Mouse (Mus musculus) embryonic facial prominence, embryonic 13.5 days (tissue): ENCODE results near the gene Palld. TPM values are rescaled to one million over a fixed set of nuclear protein-coding genes. Genes with fewer than 3 reads are reported as not detected.
A peak's percentile ranks its signal among the peaks of the same experiment; 100 is the strongest.

Experiments
- ATAC-seq: fragments of 200-750 bp; cut with Nextera tagmentation; 2 replicates; pipeline ENCODE4 v1.8.0; 2017; ENCODE audit warnings: low read depth; ENCODE audit not compliant: insufficient number of reproducible peaks, insufficient read depth, low FRiP score, low TSS enrichment
- H3K27ac ChIP-seq: fragments of 300-500 bp; sonication (generic); 2 replicates; pipeline ENCODE4 v1.5.1; 2015; ENCODE audit warnings: moderate library complexity, mild to moderate bottlenecking, inconsistent platforms
- H3K27me3 ChIP-seq: fragments of 300-500 bp; sonication (generic); 2 replicates; pipeline ENCODE4 v1.6.1; 2015; ENCODE audit warnings: mild to moderate bottlenecking, inconsistent platforms
- H3K36me3 ChIP-seq: fragments of 300-500 bp; sonication (generic); 2 replicates; pipeline ENCODE4 v1.6.1; 2015; ENCODE audit warnings: mild to moderate bottlenecking, inconsistent platforms
- H3K4me1 ChIP-seq: fragments of 300-500 bp; sonication (generic); 2 replicates; pipeline ENCODE4 v1.6.1; 2015; ENCODE audit warnings: inconsistent platforms
- H3K4me2 ChIP-seq: fragments of 300-500 bp; sonication (generic); 2 replicates; pipeline ENCODE4 v1.6.1; 2015; ENCODE audit warnings: moderate library complexity, mild to moderate bottlenecking, inconsistent platforms
- H3K4me3 ChIP-seq: fragments of 300-500 bp; sonication (generic); 2 replicates; pipeline ENCODE4 v1.5.1; 2015; ENCODE audit warnings: mild to moderate bottlenecking, inconsistent platforms
- H3K9ac ChIP-seq: fragments of 300-500 bp; sonication (generic); 2 replicates; pipeline ENCODE4 v1.6.1; 2015; ENCODE audit warnings: mild to moderate bottlenecking, inconsistent platforms
- H3K9me3 ChIP-seq: fragments of 300-500 bp; sonication (generic); 2 replicates; pipeline ENCODE4 v1.6.1; 2016; ENCODE audit warnings: inconsistent platforms
- whole genome bisulfite sequencing: fragments of 180-500 bp; shearing (Covaris S2); methylation state at CpG from one replicate; pipeline ENCODE4 v1.1.7; 2015; ENCODE audit warnings: mixed read lengths; 5-methylcytosine and 5-hydroxymethylcytosine counted together
- polyA plus RNA-seq: library from polyadenylated mRNA; unstranded; fragments of >200 nt; fragmentation: Nextera tagmentation; extraction: Ambion mirVana; gene quantifications from 2 replicates; pipeline ENCODE4 v1.2.1, GENCODE M21; 2015

Gene Palld
- 145 and 146 TPM in 2 replicates for polyA plus RNA-seq

DNA sequence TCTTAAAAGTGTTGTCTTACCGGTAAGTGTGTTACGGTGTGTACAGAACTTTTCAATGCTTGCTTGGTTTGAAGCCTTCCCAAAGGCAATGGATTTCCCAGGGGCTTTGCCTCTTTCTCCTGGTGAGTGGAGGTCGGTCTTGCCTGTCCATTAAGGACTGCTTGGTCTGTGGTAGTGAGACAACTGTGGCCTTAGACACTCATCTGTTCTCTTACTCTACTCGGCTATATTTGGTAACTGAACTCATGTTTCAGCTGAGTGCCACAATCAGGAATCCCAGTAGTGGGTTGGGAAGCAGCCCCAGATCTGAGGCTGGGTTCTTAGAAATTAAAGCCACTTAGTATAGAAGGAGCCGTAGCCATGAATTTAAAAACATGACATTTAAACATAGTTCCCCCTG is at the start of gene Palld:
Gene Palld, minus strand, starts transcription at position 170 of the 400 bp plus-strand sequence.
- H3K9ac ChIP-seq: no peak within 1 kb of the TSS
- WGBS: 75% methylated on average over 5 of the region's 5 CpGs
- no peaks in the 10 kb centered on the region for H3K9me3 ChIP-seq
- no peaks in the 10 kb centered on the region for H3K27me3 ChIP-seq
- H3K27ac ChIP-seq: no peak within 1 kb of the TSS
- no peaks in the 10 kb centered on the region for H3K36me3 ChIP-seq
- H3K4me1 ChIP-seq: no peaks in the 10 kb centered on the region
- H3K4me2 ChIP-seq: no peak within 1 kb of the TSS
- H3K4me3 ChIP-seq: no peak within 1 kb of the TSS
- no peak for ATAC-seq

DNA sequence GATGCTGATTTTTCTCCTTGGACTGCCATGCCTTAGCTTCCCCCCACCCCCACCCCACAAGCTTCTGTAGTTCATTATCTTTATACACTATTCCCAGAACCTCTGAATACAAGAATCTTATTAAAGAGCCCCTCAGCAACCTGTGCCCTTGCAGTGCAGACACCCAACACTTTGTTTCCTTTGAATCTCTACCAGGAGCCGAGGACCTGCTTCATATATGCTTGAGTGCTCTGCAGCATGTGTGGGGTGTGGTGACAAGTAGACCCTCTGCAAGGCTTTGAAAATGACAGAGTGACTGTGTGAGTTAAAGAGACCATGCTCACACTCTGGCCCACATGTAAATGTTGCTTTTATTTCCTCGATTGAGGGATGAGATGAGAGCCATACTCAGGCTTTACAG is 35.1 kb upstream of the Palld start:
- no peak overlapping the region for H3K9ac ChIP-seq
- no peaks in the 10 kb centered on the region for H3K9me3 ChIP-seq
- H3K27ac ChIP-seq: no peak overlapping the region
- H3K4me2 ChIP-seq: no peak overlapping the region
- H3K4me3 ChIP-seq: no peak overlapping the region
- no peaks in the 10 kb centered on the region for H3K27me3 ChIP-seq
- no peaks in the 10 kb centered on the region for H3K4me1 ChIP-seq
- WGBS: 71% methylated on average over 2 of the region's 2 CpGs
- ATAC-seq: no peak
- no peaks in the 10 kb centered on the region for H3K36me3 ChIP-seq

DNA sequence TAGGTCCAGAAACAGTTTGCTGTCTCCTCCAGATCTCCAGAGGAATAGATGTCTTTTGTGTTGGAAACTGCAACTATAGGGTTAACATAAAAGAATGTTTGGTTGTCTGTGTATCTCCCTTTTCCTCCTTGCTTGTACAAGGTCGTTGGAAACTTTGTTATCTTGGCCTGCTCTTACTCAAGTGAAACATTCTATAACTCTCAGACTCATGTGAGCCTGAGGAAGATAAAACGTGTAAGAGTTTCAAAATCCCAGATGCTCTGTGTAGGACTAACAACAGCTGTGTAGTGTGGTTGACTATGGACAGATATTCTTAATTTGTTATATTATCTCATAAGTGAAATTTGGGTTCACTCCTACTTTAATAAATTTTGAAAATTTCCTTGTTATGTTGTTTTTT is 30.8 kb upstream of the Palld start:
- Histone ChIP-seq H3K36me3 (no peaks in the 10 kb centered on the region), H3K9me3 (no peaks in the 10 kb centered on the region), H3K9ac (no peak overlapping the region), H3K4me1 (no peaks in the 10 kb centered on the region), H3K4me2 (no peak overlapping the region), H3K27ac (no peak overlapping the region), H3K27me3 (no peaks in the 10 kb centered on the region), H3K4me3 (no peak overlapping the region)
- ATAC-seq: no peak
- 21% methylated on average over 2 of the region's 2 CpGs for WGBS

DNA sequence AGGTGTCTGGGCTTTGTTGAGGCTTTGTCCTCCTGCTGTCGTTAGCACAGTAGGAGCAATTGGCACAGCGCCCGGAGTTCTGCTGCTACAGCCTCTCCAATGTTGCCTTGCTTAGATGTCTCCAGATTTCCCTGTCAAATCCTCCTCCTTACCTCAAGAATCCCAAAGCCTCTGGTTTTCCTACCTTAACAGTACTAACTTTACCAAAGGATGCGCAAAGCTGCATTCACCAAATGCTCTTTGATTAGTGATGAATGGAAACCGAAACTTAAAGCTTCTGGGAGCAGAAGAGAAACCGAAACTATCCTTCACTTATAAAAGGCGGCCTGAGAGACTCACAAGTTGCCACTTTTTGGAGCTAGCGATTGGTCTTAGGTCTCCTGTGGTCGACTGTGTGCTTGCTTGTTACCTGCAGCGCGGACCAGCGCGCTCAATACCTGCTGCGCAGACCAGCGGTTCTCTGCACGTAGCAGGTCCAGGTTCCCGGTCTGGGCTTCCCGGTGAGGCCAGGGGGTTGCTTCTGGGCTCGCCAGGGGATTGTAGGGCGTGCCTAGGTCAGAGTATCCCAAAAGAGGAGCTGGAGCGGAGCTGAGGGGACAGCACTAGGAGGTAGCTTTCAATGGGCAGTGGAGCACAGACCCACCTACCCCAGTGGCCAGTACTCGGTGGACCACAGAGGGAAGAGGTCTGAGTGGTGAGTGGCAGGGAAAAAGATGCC is 25.4 kb upstream of the Palld start, which contains the start of gene Ddx60:
Gene Ddx60, plus strand, starts transcription at position 311 of the 718 bp plus-strand sequence.
- 0 out of 2 replicates have a peak, but pooled peaks have one; percentile 15 for ATAC-seq
- no peaks in the 10 kb centered on the region for H3K27me3 ChIP-seq

DNA sequence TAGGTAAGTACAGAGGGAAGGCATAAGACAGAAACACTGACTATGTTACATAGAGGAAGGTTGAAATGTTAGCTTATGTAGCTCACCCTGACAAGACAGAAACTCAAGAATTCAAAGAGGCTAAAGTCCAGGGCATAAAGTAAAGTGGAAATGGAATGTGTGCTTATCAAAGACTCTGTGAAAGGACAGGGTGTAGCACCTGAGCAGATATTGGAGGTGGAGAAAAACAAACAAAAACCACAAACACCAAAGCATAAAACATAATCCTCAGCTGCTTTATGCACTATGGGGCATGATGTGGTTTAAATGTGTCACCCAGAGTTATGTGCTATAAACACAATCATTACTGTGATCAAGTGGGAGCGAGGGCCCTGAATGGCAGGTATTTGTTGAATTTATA is 22.0 kb upstream of the Palld start:
- Histone ChIP-seq H3K9me3 (no peaks in the 10 kb centered on the region), H3K4me3 (no peak overlapping the region), H3K4me1 (no peaks in the 10 kb centered on the region), H3K4me2 (no peak overlapping the region), H3K9ac (no peak overlapping the region), H3K27me3 (no peaks in the 10 kb centered on the region), H3K27ac (no peak overlapping the region), H3K36me3 (no peaks in the 10 kb centered on the region)
- ATAC-seq: no peak
- 90% methylated on average over 1 of the region's 1 CpGs for WGBS

More for the DNA sequence above, 25.4 kb upstream of the Palld start, which contains the start of gene Ddx60:
- H3K4me2 ChIP-seq: peak within 1 kb of the TSS; percentile 70
- H3K27ac ChIP-seq: no peak within 1 kb of the TSS
- no peaks in the 10 kb centered on the region for H3K4me1 ChIP-seq
- no peaks in the 10 kb centered on the region for H3K36me3 ChIP-seq
- 10% methylated on average over 22 of the region's 22 CpGs for WGBS
- peak within 1 kb of the TSS; percentile 70 for H3K9ac ChIP-seq
- H3K4me3 ChIP-seq: peak within 1 kb of the TSS; percentile 50
- no peaks in the 10 kb centered on the region for H3K9me3 ChIP-seq

DNA sequence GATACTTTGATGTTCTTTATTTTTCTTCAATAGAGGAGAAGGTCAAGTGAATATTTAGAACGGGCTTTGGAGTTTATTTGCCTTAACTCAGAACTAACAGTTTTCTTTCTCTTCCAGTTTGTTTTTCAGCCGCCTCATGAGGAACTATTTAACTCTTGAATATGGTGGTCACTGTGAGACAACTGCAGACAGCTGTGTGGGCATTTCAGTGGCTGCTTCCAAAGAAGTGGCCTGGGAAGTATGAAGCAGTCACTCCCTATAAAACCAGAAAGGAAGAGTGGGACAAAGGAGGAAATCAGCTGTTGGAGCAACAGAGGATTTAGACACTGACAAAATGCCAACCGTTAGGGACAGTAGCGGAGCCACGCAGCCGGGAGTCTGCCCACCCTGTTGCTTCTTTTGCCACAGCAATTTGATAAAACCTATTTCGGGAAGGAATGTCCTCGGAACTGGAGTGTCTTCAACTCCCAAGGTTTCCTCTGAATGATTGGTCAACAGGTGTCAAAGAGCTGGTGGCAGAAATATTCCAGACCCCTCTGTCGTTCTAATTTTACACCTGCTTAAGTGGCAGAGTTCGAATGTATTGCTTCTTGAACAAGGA is 19.1 kb upstream of the Palld start:
- no peaks in the 10 kb centered on the region for H3K36me3 ChIP-seq
- H3K9me3 ChIP-seq: no peaks in the 10 kb centered on the region
- WGBS: 79% methylated on average over 10 of the region's 10 CpGs
- H3K27me3 ChIP-seq: no peaks in the 10 kb centered on the region
- ATAC-seq: no peak
- no peaks in the 10 kb centered on the region for H3K4me1 ChIP-seq
- H3K27ac ChIP-seq: no peak overlapping the region
- no peak overlapping the region for H3K9ac ChIP-seq
- H3K4me2 ChIP-seq: no peak overlapping the region
- H3K4me3 ChIP-seq: no peak overlapping the region

DNA sequence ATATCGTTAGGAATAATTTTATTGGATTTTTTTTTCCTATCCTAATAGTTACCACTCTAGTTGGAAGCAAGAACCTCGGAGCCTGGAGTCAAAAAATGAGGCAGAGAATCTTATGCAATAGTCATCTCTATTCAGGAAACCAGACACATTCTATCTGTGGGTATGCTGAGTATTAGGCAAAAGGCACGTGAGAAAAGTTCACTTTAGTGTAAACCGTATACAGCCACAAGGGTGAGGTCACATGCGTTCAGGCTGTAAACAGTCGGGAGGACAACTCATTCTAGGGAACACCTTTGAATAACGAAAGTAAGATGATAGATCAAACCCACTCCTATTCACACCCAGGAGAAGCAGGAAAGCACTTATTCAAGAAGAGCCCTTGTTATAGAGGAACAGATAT is 17.9 kb upstream of the Palld start:
- H3K4me2 ChIP-seq: no peak overlapping the region
- H3K9me3 ChIP-seq: no peaks in the 10 kb centered on the region
- H3K36me3 ChIP-seq: no peaks in the 10 kb centered on the region
- 78% methylated on average over 7 of the region's 7 CpGs for WGBS
- no peaks in the 10 kb centered on the region for H3K4me1 ChIP-seq
- no peak overlapping the region for H3K4me3 ChIP-seq
- no peak overlapping the region for H3K9ac ChIP-seq
- ATAC-seq: no peak
- no peaks in the 10 kb centered on the region for H3K27me3 ChIP-seq
- H3K27ac ChIP-seq: no peak overlapping the region

DNA sequence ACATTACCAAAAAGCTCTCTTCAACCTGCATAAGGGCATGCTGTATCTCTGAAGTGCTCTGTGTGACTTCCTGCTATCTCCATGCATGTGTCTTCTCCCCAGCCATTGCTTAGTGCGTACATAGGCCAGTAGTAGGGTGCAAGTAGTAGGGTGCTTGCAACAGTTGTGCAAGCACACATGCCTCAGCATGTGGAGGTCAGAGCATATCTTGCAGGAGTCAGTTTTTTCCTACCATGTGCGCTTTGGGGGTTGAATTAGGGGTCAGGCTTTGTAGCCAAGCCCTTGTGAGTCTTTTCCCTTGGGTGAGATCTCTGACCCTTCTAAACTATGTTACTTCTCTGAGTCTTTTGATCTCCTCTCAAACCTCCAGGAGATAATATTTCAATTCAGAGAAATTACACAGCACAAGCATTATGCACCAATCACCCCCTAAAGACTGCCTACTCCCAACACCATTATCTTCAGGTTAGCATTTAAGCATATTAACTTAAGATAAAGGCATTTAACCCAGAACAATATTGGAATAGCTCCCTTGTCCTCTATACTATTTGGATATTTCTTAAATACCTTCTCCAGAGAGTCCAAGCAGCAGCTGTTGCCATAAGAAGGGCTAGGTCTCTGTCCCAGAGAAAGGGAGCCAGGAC is 16.8 kb upstream of the Palld start:
- no peak overlapping the region for H3K9ac ChIP-seq
- whole genome bisulfite sequencing: 77% methylated on average over 2 of the region's 2 CpGs
- no peak for ATAC-seq
- H3K4me1 ChIP-seq: no peaks in the 10 kb centered on the region
- H3K9me3 ChIP-seq: no peaks in the 10 kb centered on the region
- H3K27me3 ChIP-seq: no peaks in the 10 kb centered on the region
- no peak overlapping the region for H3K4me3 ChIP-seq
- H3K27ac ChIP-seq: no peak overlapping the region
- H3K4me2 ChIP-seq: no peak overlapping the region
- H3K36me3 ChIP-seq: no peaks in the 10 kb centered on the region

DNA sequence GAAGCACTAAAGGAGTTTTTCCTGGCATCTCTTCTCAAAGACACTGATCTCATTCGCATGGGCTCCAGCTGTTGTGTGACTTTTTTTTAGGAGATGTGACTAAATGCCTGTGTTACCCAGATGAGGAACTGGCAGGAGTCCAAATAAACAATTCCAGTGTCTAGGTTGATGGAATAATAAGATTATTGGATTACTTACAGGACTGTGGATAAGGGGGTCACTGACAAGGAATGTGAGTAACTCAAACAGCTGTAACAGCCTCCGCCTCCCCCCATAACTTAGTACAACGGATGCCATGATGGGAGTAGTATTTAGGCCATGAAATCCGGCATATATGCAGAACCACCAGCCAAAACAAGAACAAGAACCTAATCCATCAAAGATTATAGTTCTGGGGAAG is 14.8 kb upstream of the Palld start:
- H3K9me3 ChIP-seq: no peaks in the 10 kb centered on the region
- H3K9ac ChIP-seq: no peak overlapping the region
- H3K27ac ChIP-seq: no peak overlapping the region
- no peak overlapping the region for H3K4me2 ChIP-seq
- no peaks in the 10 kb centered on the region for H3K4me1 ChIP-seq
- H3K4me3 ChIP-seq: no peak overlapping the region
- WGBS: 58% methylated on average over 4 of the region's 4 CpGs
- no peaks in the 10 kb centered on the region for H3K27me3 ChIP-seq
- no peak for ATAC-seq
- no peaks in the 10 kb centered on the region for H3K36me3 ChIP-seq

DNA sequence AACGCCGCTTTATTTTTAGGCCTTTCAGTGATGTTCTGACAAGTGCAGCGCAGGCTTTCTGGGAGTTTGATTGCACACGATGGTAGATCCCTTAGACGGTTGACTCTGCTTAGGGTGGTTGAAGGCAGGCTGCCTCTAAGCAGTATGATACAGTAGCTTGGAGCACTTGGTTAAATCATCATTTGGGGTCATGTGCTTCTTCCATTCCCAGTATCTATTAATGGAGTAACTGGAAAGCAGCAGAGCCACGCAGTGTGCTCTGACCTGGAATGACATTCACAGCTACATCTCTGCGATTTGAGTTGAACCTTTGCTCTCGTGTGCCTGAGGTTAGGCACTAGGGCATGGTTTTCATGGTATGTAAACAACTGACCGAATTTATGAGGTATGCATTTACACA is 11.5 kb upstream of the Palld start:
- Histone ChIP-seq H3K9ac (no peak overlapping the region), H3K9me3 (no peaks in the 10 kb centered on the region), H3K27me3 (no peaks in the 10 kb centered on the region), H3K27ac (no peak overlapping the region), H3K36me3 (no peaks in the 10 kb centered on the region), H3K4me1 (no peaks in the 10 kb centered on the region), H3K4me2 (no peak overlapping the region), H3K4me3 (no peak overlapping the region)
- ATAC-seq: no peak
- 82% methylated on average over 9 of the region's 9 CpGs for WGBS

DNA sequence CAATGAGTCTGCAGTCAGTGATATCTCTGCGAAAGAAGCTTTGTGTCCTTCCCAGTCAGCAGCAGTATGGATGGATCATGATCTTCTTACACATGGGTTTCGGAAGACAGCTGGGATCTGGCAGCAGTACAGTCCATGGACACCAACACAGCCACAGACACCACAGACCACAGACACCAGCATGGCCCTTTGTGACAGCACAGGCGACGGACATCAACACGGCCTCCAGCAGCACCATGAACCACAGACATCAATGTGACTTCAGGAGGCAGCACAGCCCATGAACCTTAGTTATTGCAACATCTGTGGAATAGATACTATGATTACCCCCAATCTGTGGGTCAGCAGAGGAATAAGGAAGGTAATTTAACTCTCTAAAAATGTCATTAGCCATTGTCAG is 10.3 kb upstream of the Palld start:
- Histone ChIP-seq H3K4me2 (no peak overlapping the region), H3K36me3 (no peaks in the 10 kb centered on the region), H3K27me3 (no peaks in the 10 kb centered on the region), H3K9ac (no peak overlapping the region), H3K27ac (no peak overlapping the region), H3K4me1 (peaks cover 7% of the 10 kb centered on the region; the same call in 1 of the 2 replicates), H3K9me3 (no peaks in the 10 kb centered on the region), H3K4me3 (no peak overlapping the region)
- 88% methylated on average over 5 of the region's 5 CpGs for WGBS
- no peak for ATAC-seq

DNA sequence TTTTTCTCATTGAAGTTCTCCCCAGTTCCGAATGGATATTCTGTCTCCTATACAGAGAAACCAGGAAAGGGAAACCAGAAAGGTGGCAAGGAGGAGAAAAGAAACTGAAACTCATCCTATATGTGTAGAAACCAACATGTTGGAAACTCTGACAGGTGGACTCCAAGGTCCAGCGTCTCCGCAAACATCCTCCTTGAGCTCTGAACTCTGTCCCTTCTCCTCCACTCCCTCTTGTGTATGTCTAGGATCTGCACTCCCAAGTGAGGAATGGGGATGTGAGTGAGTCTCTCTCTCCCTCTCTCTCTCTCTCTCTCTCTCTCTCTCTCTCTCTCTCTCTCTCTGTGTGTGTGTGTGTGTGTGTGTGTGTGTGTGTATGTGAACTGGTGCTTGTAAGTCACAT is 6.8 kb upstream of the Palld start:
- no peak for ATAC-seq
- no peaks in the 10 kb centered on the region for H3K27me3 ChIP-seq
- no peaks in the 10 kb centered on the region for H3K9me3 ChIP-seq
- no peaks in the 10 kb centered on the region for H3K36me3 ChIP-seq
- WGBS: 91% methylated on average over 3 of the region's 3 CpGs
- H3K4me3 ChIP-seq: no peak overlapping the region
- no peak overlapping the region for H3K9ac ChIP-seq
- no peak overlapping the region for H3K4me2 ChIP-seq
- peaks cover 7% of the 10 kb centered on the region; the same call in 1 of the 2 replicates for H3K4me1 ChIP-seq
- no peak overlapping the region for H3K27ac ChIP-seq
